Comparison of ENCODE assay signal across 8 mouse cellular contexts in the genomic region with DNA sequence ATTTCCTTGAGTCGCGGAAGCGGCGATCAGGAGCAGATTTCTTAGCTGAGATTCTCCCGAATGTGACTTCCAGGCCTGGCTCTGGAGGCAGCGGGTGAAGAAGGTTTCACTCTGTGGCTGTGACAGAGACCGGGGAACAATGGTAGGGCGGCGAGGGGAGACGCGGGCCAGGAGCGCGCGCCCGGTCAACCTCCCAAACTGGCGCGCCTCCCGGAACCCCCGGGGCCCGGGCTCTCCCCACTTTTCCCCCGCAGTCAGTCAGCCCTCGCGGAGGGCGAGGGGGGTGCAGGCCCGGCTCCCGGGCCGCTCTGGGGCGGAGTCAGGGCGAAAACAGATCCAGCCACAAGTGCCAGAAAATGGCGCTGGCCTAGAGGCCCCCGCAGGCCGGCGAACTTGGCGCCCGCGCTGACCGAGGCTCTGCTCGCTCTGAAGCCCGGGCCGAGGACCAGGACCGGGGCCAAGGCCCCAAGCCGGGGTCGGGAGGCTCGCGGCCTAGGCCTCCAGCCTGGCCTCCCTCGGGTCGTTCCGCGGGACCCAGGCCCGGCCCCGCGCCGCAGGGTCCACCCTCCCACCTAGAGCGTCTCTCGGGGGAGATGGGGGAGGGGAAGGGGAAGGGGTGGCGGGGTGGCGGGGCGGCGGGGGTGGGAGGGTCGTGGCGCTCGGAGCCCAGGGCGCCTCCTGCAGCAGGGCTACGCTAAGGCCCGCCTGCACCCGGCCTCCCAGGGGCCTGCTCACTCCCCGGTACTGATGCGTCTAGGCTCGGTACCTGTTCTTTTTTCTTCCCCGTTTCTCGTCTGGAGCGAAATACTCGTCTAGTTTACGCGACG. TPM values are rescaled to one million over a fixed set of nuclear protein-coding genes. Genes with fewer than 3 reads are reported as not detected.
DNase-seq lines count a peak whose midpoint lies in the region; ATAC-seq and TF ChIP-seq lines count a peak whose summit lies in the region.

No protein-coding gene starts in this region.

- under 1% methylated on average over 68 of the region's 76 CpGs for WGBS in forebrain, embryonic 15.5 days
- WGBS in neural tube, embryonic 15.5 days, result under 1% methylated on average over 70 of the region's 76 CpGs

- peak overlapping the region; percentile 74 for H3K4me2 ChIP-seq in forebrain, embryonic 15.5 days (replicated peaks)
- H3K4me2 ChIP-seq in neural tube, embryonic 15.5 days, result peak overlapping the region; percentile 71

- H3K27ac ChIP-seq in layer of hippocampus, adult 2 months, result peak overlapping the region; percentile 76
- peak overlapping the region; percentile 91 for H3K27ac ChIP-seq in forebrain, embryonic 15.5 days (replicated peaks)
- peak overlapping the region; percentile 95 for H3K27ac ChIP-seq in neural tube, embryonic 15.5 days (replicated peaks)

- H3K9ac ChIP-seq in forebrain, embryonic 15.5 days (replicated peaks), result peak overlapping the region; percentile 56
- peak overlapping the region; percentile 57 for H3K9ac ChIP-seq in neural tube, embryonic 15.5 days (replicated peaks)

- peak overlapping the region; percentile 43 for H3K4me3 ChIP-seq in layer of hippocampus, adult 2 months
- H3K4me3 ChIP-seq in forebrain, embryonic 15.5 days, result peak overlapping the region; percentile 47
- peak overlapping the region; percentile 49 for H3K4me3 ChIP-seq in neural tube, embryonic 15.5 days (replicated peaks)

- no peak for DNase-seq in layer of hippocampus, adult 2 months (ENCODE audit: low spot score in 2 of 2)
- DNase-seq in layer of hippocampus, adult 9-11 months, result no peak
- DNase-seq in cerebellum, adult 18-20 months, result peak; percentile 90 to 96
- peak; percentile 18 for DNase-seq in kidney, postnatal 14 days
- DNase-seq in left cerebral cortex, adult 8-10 months (ENCODE audit: low spot score in 2 of 2), result no peak
- no peak for DNase-seq in right cerebral cortex, postnatal 4 days

- H3K9me3 ChIP-seq in forebrain, embryonic 15.5 days, result no peaks in the 10 kb centered on the region
- H3K9me3 ChIP-seq in neural tube, embryonic 15.5 days (replicated peaks), result no peaks in the 10 kb centered on the region

- H3K36me3 ChIP-seq in forebrain, embryonic 15.5 days, result no peaks in the 10 kb centered on the region
- H3K36me3 ChIP-seq in neural tube, embryonic 15.5 days, result no peaks in the 10 kb centered on the region

- ATAC-seq in forebrain, embryonic 15.5 days (replicated peaks), result peak; percentile 63
- ATAC-seq in neural tube, embryonic 15.5 days (ENCODE audit: low FRiP score), result peak; percentile 53

- peak; percentile 36 for TF ChIP-seq CTCF in layer of hippocampus, adult 2 months (conservative IDR thresholded peaks at IDR 0.05)

- H3K4me1 ChIP-seq in forebrain, embryonic 15.5 days, result peaks cover 35% of the 10 kb centered on the region
- peaks cover 27% of the 10 kb centered on the region for H3K4me1 ChIP-seq in neural tube, embryonic 15.5 days

- H3K27me3 ChIP-seq in forebrain, embryonic 15.5 days, result peaks cover 80% of the 10 kb centered on the region
- peaks cover 57% of the 10 kb centered on the region for H3K27me3 ChIP-seq in neural tube, embryonic 15.5 days (replicated peaks)

RNA-seq across cellular contexts. Expression of a gene that starts 15.9 kb away (rescaled TPM):
- 10 to 100 TPM; 12.1 to 18.4 TPM for total RNA-seq in layer of hippocampus, adult 2 months (2021)
- polyA plus RNA-seq in forebrain, embryonic 15.5 days (2015; fragmentation: Nextera tagmentation; extraction: Ambion mirVana), result 9.6 and 9.8 TPM in 2 replicates
- 9.7 and 13.2 TPM in 2 replicates for polyA plus RNA-seq in neural tube, embryonic 15.5 days (2015; fragmentation: Nextera tagmentation; extraction: Ambion mirVana)
- total RNA-seq in left cerebral cortex, adult 8-10 months (2022), result 10 to 100 TPM; 13.6 to 36.2 (median 24.1) TPM

RNA-seq across cellular contexts. Expression of a gene that starts 19.3 kb away (rescaled TPM):
- total RNA-seq in layer of hippocampus, adult 2 months (2021), result 1 to 10 TPM; 2.8 to 3.3 TPM
- polyA plus RNA-seq in forebrain, embryonic 15.5 days (2015; fragmentation: Nextera tagmentation; extraction: Ambion mirVana), result 46.2 and 55.0 TPM in 2 replicates
- polyA plus RNA-seq in neural tube, embryonic 15.5 days (2015; fragmentation: Nextera tagmentation; extraction: Ambion mirVana), result 28.3 and 44.9 TPM in 2 replicates
- 1 to 10 TPM; 3.2 to 8.1 (median 5.6) TPM for total RNA-seq in left cerebral cortex, adult 8-10 months (2022)

Comparison
In these comparisons a context has a peak if more than half of its experiments do, and no peak if none do; other contexts are left out.
1. DNase-seq: peak in cerebellum, adult 18-20 months (2 of 2) and kidney, postnatal 14 days (single experiment); none in layer of hippocampus, adult 2 months (0 of 2), layer of hippocampus, adult 9-11 months (single experiment), left cerebral cortex, adult 8-10 months (0 of 2) and right cerebral cortex, postnatal 4 days (single experiment).
2. Peak in every context shown above with its lines, with median percentiles within 50 percentile points of each other: H3K27ac ChIP-seq and H3K4me3 ChIP-seq.